Mouse (Mus musculus) heart, adult 2 months (tissue): Measurements from ENCODE around the gene Plekha7. TPM values are rescaled to one million over a fixed set of nuclear protein-coding genes. Genes with fewer than 3 reads are reported as not detected.

Experiments
- DNase-seq, 2 experiments: peaks; one replicate each; pipeline ENCODE4 v3.0.0; 2021
- H3K27ac ChIP-seq: fragments of 200-600 bp; 2 replicates; pipeline ENCODE4 v1.8.1; 2022
- H3K27me3 ChIP-seq: fragments of 200-500 bp; 2 replicates; pipeline ENCODE4 v1.6.1; 2012; ENCODE audit warnings: mild to moderate bottlenecking, low read length, inconsistent platforms, mixed read lengths; ENCODE audit not compliant: control insufficient read depth, insufficient read depth
- H3K36me3 ChIP-seq: fragments of 200-500 bp; 2 replicates; pipeline ENCODE4 v1.6.1; 2012; ENCODE audit warnings: low read length, inconsistent platforms; ENCODE audit not compliant: control insufficient read depth, insufficient read depth
- H3K4me1 ChIP-seq: fragments of 200-500 bp; 2 replicates; pipeline ENCODE4 v1.6.1; 2011; ENCODE audit warnings: low read length; ENCODE audit not compliant: control insufficient read depth, insufficient read depth
- H3K4me3 ChIP-seq: fragments of 200-600 bp; 2 replicates; pipeline ENCODE4 v1.8.1; 2022
- H3K79me2 ChIP-seq: fragments of 200-500 bp; replicated peaks from 2 replicates; pipeline ENCODE4 v1.6.1; 2012; ENCODE audit warnings: mild to moderate bottlenecking, inconsistent platforms, low read length, moderate library complexity, mixed read lengths; ENCODE audit not compliant: control insufficient read depth, insufficient read depth
- H3K9ac ChIP-seq: fragments of 200-500 bp; 2 replicates; pipeline ENCODE4 v1.6.1; 2012; ENCODE audit warnings: low read depth, mild to moderate bottlenecking, control low read depth, inconsistent platforms, low read length, mixed read lengths
- CTCF ChIP-seq: fragments of 200-600 bp; IDR thresholded peaks from 2 replicates; pipeline ENCODE4 v1.8.1; 2022; ENCODE audit warnings: antibody characterized with exemption, mild to moderate bottlenecking, moderate library complexity
- EP300 ChIP-seq: fragments of 200-500 bp; IDR thresholded peaks from 2 replicates; pipeline ENCODE4 v1.6.1; 2011; ENCODE audit warnings: low read depth, low read length, control low read depth; ENCODE audit not compliant: insufficient read depth
- POLR2A ChIP-seq: fragments of 200-500 bp; IDR thresholded peaks from 2 replicates; pipeline ENCODE4 v1.6.1; 2011; ENCODE audit warnings: mild to moderate bottlenecking, low read depth, low read length, control low read depth; ENCODE audit not compliant: insufficient read depth
- WGBS: fragments of 180-500 bp; shearing (Covaris S2); methylation state at CpG from one replicate; pipeline ENCODE4 v1.1.7; 2018; 5-methylcytosine and 5-hydroxymethylcytosine counted together
- intact Hi-C: fragments of 180-260 bp; cut with DNase I; formaldehyde crosslinking; loops from one replicate; pipeline ENCODE4 v1.15.1; 2025
- polyA plus RNA-seq: library from polyadenylated mRNA; depleted of rRNA; stranded (reverse); fragments of >200 nt; gene quantifications from 2 replicates; pipeline ENCODE4 v1.2.3, GENCODE M21; 2012
- total RNA-seq, 2 experiments: library from RNA; stranded (reverse); gene quantifications; 2 replicates each; pipeline ENCODE4 v1.2.3; 2021

Plekha7 gene
- total and polyA plus RNA-seq, 3 experiments, result 4.5 to 13.7 (median 6.3) TPM

DNA sequence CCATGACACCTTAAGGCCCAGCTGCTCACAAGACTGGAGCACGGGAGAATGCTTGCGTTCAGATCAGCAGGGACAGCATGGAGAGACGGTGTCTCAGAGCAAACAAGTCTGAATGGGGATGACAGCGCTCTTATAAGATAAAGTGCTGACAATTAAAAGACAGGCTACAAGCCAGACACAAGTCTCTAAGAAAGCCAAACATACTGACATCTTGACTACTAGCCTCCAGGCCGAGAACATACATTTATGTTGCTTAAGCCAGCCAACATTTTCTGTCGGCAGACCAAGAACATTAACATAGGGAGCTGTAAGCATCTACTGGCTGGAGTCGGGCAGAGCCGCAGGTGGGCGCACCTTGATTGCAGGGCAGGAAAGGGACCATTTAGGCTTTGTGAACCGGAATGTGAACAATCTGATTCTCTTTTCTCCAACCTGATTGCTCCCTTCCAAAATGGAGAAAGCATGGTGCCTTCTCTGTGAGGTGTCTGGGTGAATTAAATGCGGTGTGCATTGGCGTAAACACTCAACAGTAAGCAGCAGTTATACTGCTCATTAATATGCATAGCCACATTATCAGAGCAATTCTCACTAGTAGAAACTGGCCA is 88.0 kb downstream of the Plekha7 start:
- no peaks in the 10 kb centered on the region for H3K27me3 ChIP-seq
- no peaks in the 10 kb centered on the region for H3K4me1 ChIP-seq
- intact Hi-C loops, result no loop called here
- no peak for DNase-seq
- no peaks in the 10 kb centered on the region for H3K36me3 ChIP-seq
- H3K9ac ChIP-seq, result no peak overlapping the region
- no peak overlapping the region for H3K27ac ChIP-seq
- 81% methylated on average over 12 of the region's 12 CpGs for WGBS
- no peak overlapping the region for H3K4me3 ChIP-seq
- TF ChIP-seq EP300, result no peak
- no peak for TF ChIP-seq POLR2A
- TF ChIP-seq CTCF, result no peak
- H3K79me2 ChIP-seq, result no peaks in the 10 kb centered on the region

DNA sequence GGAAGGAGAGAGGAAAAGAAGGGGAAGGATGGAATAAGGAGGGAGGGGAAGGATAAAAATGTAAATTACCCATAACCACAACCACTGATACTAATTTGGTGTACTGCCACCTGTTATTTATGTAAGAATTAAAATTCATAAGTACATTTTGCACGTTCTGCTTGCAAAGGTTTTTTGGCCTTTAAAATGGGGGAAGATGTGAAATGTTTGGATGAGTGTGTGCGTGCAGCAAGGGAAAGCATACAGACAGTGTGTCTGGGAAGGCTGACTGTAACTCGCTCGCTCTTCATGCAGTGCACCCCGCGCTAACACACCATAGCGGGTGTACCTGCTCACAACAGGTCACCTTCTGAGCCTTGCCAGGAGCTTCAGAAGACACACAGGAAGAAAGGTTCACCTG is 90.4 kb downstream of the Plekha7 start:
- Histone ChIP-seq H3K4me1 (no peaks in the 10 kb centered on the region), H3K27me3 (no peaks in the 10 kb centered on the region), H3K27ac (no peak overlapping the region), H3K4me3 (no peak overlapping the region), H3K36me3 (no peaks in the 10 kb centered on the region), H3K9ac (no peak overlapping the region), H3K79me2 (no peaks in the 10 kb centered on the region)
- TF ChIP-seq POLR2A (no peak), EP300 (no peak), CTCF (no peak)
- 95% methylated on average over 7 of the region's 7 CpGs for WGBS
- no peak for DNase-seq
- intact Hi-C loops, result no loop called here

GRCm38 (mm10) chr7:116211904-116212303 is 96.3 kb downstream of the Plekha7 start:
- intact Hi-C loops, result no loop called here
- no peak overlapping the region for H3K27ac ChIP-seq
- H3K27me3 ChIP-seq, result no peaks in the 10 kb centered on the region
- no peaks in the 10 kb centered on the region for H3K79me2 ChIP-seq
- no peaks in the 10 kb centered on the region; the same call in 1 of the 2 replicates for H3K4me1 ChIP-seq
- no peak overlapping the region for H3K4me3 ChIP-seq
- no peak for DNase-seq
- WGBS, result 42% methylated on average over 9 of the region's 9 CpGs
- H3K36me3 ChIP-seq, result no peaks in the 10 kb centered on the region
- TF ChIP-seq POLR2A (no peak), EP300 (no peak), CTCF (no peak)
- H3K9ac ChIP-seq, result no peak overlapping the region

DNA sequence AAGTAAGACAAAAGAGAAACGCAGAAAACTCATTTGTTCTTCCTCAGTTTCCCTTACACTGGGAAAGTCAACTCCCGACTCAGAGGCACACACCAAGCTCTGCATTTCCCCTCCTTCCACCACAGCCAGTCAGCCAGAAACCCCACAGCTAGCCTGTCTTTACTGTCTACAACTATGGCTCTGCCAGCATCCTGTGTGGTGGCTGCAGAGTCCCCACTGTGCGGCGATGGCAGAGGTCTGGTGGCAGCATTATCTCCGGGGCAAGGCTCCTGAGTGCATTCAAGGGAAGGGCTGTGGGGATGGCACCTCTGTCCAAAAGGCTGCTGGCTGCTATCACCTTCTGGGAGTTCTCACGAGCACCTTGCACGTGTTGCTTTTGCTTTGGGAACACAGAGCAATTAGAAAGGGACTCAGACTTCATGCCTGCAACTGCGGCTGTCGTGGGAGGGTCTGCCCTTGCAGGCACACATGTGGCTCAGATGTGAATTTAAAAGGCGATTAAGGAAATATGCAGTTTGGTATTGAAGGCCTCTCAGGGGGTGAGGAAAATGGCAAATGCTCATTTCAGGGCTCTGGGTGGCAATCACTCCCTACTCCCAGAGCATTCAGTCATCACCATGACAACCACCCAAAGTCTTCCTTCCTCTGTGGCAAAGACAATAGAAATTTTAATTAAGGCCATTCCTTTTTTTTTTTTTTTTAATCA is 98.1 kb downstream of the Plekha7 start:
- no peak for TF ChIP-seq POLR2A
- TF ChIP-seq CTCF, result no peak
- no peak for TF ChIP-seq EP300
- H3K27ac ChIP-seq, result no peak overlapping the region

GRCm38 (mm10) chr7:116208880-116209279 is 99.3 kb downstream of the Plekha7 start:
- Histone ChIP-seq H3K27ac (no peak overlapping the region), H3K4me1 (peaks cover under 1% of the 10 kb centered on the region; the same call in 1 of the 2 replicates), H3K9ac (no peak overlapping the region), H3K79me2 (no peaks in the 10 kb centered on the region), H3K4me3 (no peak overlapping the region), H3K27me3 (no peaks in the 10 kb centered on the region), H3K36me3 (no peaks in the 10 kb centered on the region)
- no peak for TF ChIP-seq CTCF
- no peak for TF ChIP-seq EP300
- TF ChIP-seq POLR2A, result no peak
- intact Hi-C loops, result no loop called here
- no peak for DNase-seq
- 58% methylated on average over 8 of the region's 8 CpGs for WGBS

More for the DNA sequence above, 98.1 kb downstream of the Plekha7 start:
- no peak for DNase-seq
- Histone ChIP-seq H3K4me3 (no peak overlapping the region), H3K4me1 (no peaks in the 10 kb centered on the region; the same call in 1 of the 2 replicates), H3K79me2 (no peaks in the 10 kb centered on the region), H3K9ac (no peak overlapping the region), H3K36me3 (no peaks in the 10 kb centered on the region), H3K27me3 (no peaks in the 10 kb centered on the region)
- intact Hi-C loops, result no loop called here
- WGBS, result 31% methylated on average over 10 of the region's 10 CpGs
